Mouse (Mus musculus) liver, embryonic 13.5 days (tissue): ENCODE results near the gene Bsg. TPM values are rescaled to one million over a fixed set of nuclear protein-coding genes. Genes with fewer than 3 reads are reported as not detected.
"Not testable (repeated sequence)": the region's sequence is repeated elsewhere in the genome, so short reads cannot be mapped to it uniquely, and the experiment has no call there.

Source experiments
- ATAC-seq: fragments of 200-750 bp; cut with Nextera tagmentation; 2 replicates; pipeline ENCODE4 v1.8.0; 2017; ENCODE audit warnings: low read depth, mild to moderate bottlenecking, moderate number of reproducible peaks, moderate library complexity
- DNase-seq: peaks from one replicate; pipeline ENCODE4 v3.0.0; 2022
- H3K27ac ChIP-seq: fragments of 300-500 bp; sonication (generic); 2 replicates; pipeline ENCODE4 v1.5.1; 2015; ENCODE audit warnings: moderate library complexity, mild to moderate bottlenecking, inconsistent platforms
- H3K27me3 ChIP-seq: fragments of 300-500 bp; sonication (generic); 2 replicates; pipeline ENCODE4 v1.6.1; 2015; ENCODE audit warnings: mild to moderate bottlenecking, inconsistent platforms
- H3K36me3 ChIP-seq: fragments of 300-500 bp; sonication (generic); 2 replicates; pipeline ENCODE4 v1.6.1; 2015; ENCODE audit warnings: mild to moderate bottlenecking, inconsistent platforms
- H3K4me1 ChIP-seq: fragments of 300-500 bp; sonication (generic); replicated peaks from 2 replicates; pipeline ENCODE4 v1.6.1; 2015; ENCODE audit warnings: inconsistent platforms
- H3K4me2 ChIP-seq: fragments of 300-500 bp; sonication (generic); 2 replicates; pipeline ENCODE4 v1.6.1; 2015; ENCODE audit warnings: inconsistent platforms, mild to moderate bottlenecking, moderate library complexity
- H3K4me3 ChIP-seq: fragments of 300-500 bp; sonication (generic); replicated peaks from 2 replicates; pipeline ENCODE4 v1.5.1; 2015; ENCODE audit warnings: mild to moderate bottlenecking, inconsistent platforms
- H3K9ac ChIP-seq: fragments of 300-500 bp; sonication (generic); 2 replicates; pipeline ENCODE4 v1.6.1; 2015; ENCODE audit warnings: mild to moderate bottlenecking, inconsistent platforms
- H3K9me3 ChIP-seq: fragments of 300-500 bp; sonication (generic); replicated peaks from 2 replicates; pipeline ENCODE4 v1.6.1; 2016; ENCODE audit warnings: inconsistent platforms
- WGBS: fragments of 180-500 bp; shearing (Covaris S2); methylation state at CpG from one replicate; pipeline ENCODE4 v1.1.7; 2015; ENCODE audit not compliant: insufficient replicate concordance; 5-methylcytosine and 5-hydroxymethylcytosine counted together
- polyA plus RNA-seq: library from polyadenylated mRNA; unstranded; fragments of >200 nt; fragmentation: Nextera tagmentation; extraction: Ambion mirVana; gene quantifications from 2 replicates; pipeline ENCODE4 v1.2.1, GENCODE M21; 2015

The Bsg gene
- polyA plus RNA-seq, 1 experiment from 2014 or later, result 903 TPM

DNA sequence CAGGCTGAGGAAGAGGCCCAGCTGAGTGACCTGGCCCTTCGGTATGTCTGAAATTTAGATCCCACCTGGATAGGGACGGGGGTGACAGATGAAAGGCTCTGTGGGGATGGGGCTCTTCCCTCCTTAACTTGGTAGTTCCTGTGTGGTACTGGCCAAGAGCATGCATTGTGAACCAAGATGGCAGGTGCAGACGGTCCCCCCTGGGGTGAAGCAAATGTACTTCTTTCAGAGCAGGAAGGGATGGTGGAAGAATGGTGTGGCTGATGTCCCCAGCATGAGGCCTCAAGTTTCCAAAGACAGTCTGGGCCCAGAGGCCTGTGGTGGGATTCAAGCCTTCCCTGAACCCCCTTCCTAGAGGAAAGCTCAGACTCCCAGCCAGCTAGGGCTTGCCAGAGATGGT, 51.6 kb downstream of the Bsg start:
- DNase-seq (no peak), ATAC-seq (no peak)
- WGBS, result 79% methylated on average over 3 of the region's 3 CpGs
- no peaks in the 10 kb centered on the region for H3K9me3 ChIP-seq
- peaks cover 12% of the 10 kb centered on the region for H3K4me1 ChIP-seq
- no peak overlapping the region for H3K27ac ChIP-seq
- peaks cover 47% of the 10 kb centered on the region for H3K36me3 ChIP-seq
- no peak overlapping the region for H3K4me3 ChIP-seq
- H3K27me3 ChIP-seq, result peaks cover 5% of the 10 kb centered on the region; the same call in 1 of the 2 replicates
- no peak overlapping the region for H3K4me2 ChIP-seq
- H3K9ac ChIP-seq, result no peak overlapping the region

DNA sequence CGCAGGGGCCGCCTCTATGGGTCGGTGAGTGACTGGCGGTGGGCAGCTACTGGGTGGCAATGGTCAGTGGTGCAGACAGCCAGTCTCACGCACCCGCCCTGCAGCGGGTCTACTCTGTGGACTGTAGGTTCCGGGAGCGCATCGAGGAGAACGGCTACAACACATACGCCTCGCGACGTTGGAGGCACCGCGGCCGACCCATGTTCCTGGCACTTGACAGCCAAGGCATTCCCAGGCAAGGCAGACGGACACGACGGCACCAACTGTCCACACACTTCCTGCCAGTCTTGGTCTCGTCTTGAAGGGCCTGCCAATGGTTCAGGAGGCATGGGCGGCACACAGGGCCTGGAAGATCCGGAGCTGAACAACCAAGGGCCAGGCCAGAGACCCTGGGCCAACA, 52.4 kb downstream of the Bsg start:
- Histone ChIP-seq H3K9me3 (no peaks in the 10 kb centered on the region), H3K9ac (no peak overlapping the region), H3K27ac (no peak overlapping the region), H3K4me3 (no peak overlapping the region), H3K4me1 (peaks cover 12% of the 10 kb centered on the region), H3K27me3 (peaks cover 3% of the 10 kb centered on the region; the same call in 1 of the 2 replicates), H3K4me2 (no peak overlapping the region), H3K36me3 (peaks cover 55% of the 10 kb centered on the region)
- no peak for ATAC-seq
- WGBS, result 85% methylated on average over 24 of the region's 24 CpGs
- no peak for DNase-seq

DNA sequence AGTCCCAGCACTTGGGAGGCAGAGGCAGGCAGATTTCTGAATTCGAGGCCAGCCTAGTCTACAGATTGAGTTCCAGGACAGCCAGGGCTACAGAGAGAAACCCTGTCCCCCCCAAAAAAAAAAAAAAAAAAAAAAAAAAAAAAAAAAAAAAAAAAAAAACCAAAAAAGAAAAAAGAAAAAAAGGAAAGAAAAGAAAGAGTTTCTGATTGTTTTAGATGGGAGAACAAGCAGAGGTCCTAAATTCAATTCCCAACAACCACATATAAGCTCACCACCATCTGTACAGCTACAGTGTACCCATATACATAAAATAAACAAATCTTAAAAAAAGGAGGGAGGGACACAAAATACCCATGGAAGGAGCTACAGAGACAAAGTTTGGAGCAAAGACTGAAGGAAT, 55.4 kb downstream of the Bsg start:
- Histone ChIP-seq H3K4me1 (peaks cover 28% of the 10 kb centered on the region), H3K36me3 (peaks cover 79% of the 10 kb centered on the region)
- 68% methylated on average over 1 of the region's 1 CpGs for WGBS
- H3K9ac ChIP-seq, H3K27ac ChIP-seq, H3K9me3 ChIP-seq, H3K4me2 ChIP-seq, DNase-seq, H3K27me3 ChIP-seq, ATAC-seq, H3K4me3 ChIP-seq: not testable (repeated sequence)

DNA sequence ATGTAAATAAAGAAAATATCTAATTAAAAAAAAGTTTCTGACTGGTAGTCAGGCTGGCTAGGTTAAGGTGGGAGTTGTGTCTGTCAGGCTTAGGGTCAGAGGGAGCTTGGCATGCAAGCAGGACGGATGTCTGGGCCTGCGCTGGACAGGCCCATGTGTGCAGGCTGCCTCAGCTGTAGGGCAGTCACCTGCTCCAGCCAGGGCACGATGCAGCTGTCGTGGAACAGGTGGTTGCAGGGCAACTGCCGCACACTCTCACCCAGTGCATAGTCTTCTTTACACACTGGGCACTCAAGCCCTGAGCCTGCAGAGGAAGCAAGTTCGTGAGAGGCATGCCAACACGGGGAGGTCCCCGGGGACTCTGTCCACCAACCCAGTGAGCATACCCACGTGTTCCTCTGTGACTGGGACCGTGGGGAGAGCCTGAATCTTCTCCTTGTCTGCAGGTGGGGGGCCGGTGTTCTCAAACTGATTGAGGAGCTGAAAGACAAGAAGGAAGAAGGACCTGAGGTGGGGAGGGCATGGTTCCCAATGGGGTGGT, 56.4 kb downstream of the Bsg start:
- Histone ChIP-seq H3K27ac (no peak overlapping the region), H3K9me3 (no peaks in the 10 kb centered on the region), H3K4me2 (no peak overlapping the region), H3K4me1 (peaks cover 28% of the 10 kb centered on the region), H3K27me3 (no peaks in the 10 kb centered on the region), H3K4me3 (no peak overlapping the region), H3K9ac (no peak overlapping the region), H3K36me3 (peaks cover 86% of the 10 kb centered on the region)
- ATAC-seq (no peak), DNase-seq (no peak)
- 85% methylated on average over 11 of the region's 11 CpGs for WGBS

Other genes starting within 250 kb of the Bsg start
- not detected in 2 replicates for gene Vmn2r83, start 235.8 kb upstream of the Bsg start, polyA plus RNA-seq
- gene Plpp2, start 170.7 kb upstream of the Bsg start, polyA plus RNA-seq, result 19.9 and 20.0 TPM in 2 replicates
- 11.2 and 11.7 TPM in 2 replicates for gene Mier2, start 149.3 kb upstream of the Bsg start, polyA plus RNA-seq
- gene Theg, start 117.2 kb upstream of the Bsg start, polyA plus RNA-seq, result not detected in 2 replicates
- gene C2cd4c, start 90.5 kb upstream of the Bsg start, polyA plus RNA-seq, result not detected in 2 replicates
- 0.28 and 0.29 TPM in 2 replicates for gene Shc2, start 66.6 kb upstream of the Bsg start, polyA plus RNA-seq
- not detected in 2 replicates for gene Odf3l2, start 58.8 kb upstream of the Bsg start, polyA plus RNA-seq
- gene Madcam1, start 39.9 kb upstream of the Bsg start, polyA plus RNA-seq, result 0.24 and 0.27 TPM in 2 replicates
- gene Tpgs1, start 35.1 kb upstream of the Bsg start, polyA plus RNA-seq, result 25.3 and 27.5 TPM in 2 replicates
- gene Cdc34, start 22.3 kb upstream of the Bsg start, polyA plus RNA-seq, result 164 and 166 TPM in 2 replicates
- 0.22 and 0.32 TPM in 2 replicates for gene Gzmm, start 15.5 kb upstream of the Bsg start, polyA plus RNA-seq
- gene Hcn2, start 12.1 kb downstream of the Bsg start, polyA plus RNA-seq, result not detected in 2 replicates
- gene Polrmt, start 42.1 kb downstream of the Bsg start, polyA plus RNA-seq, result 20.0 and 20.8 TPM in 2 replicates
- gene Fgf22, start 50.6 kb downstream of the Bsg start, polyA plus RNA-seq, result not detected in 2 replicates
- 43.7 and 48.5 TPM in 2 replicates for gene Rnf126, start 62.5 kb downstream of the Bsg start, polyA plus RNA-seq
- gene Fstl3, start 72.8 kb downstream of the Bsg start, polyA plus RNA-seq, result 0.58 and 0.68 TPM in 2 replicates
- 2.6 and 3.2 TPM in 2 replicates for gene Prss57, start 86.5 kb downstream of the Bsg start, polyA plus RNA-seq
- gene Palm, start 89.1 kb downstream of the Bsg start, polyA plus RNA-seq, result 7.1 and 7.4 TPM in 2 replicates
- gene Misp, start 116.5 kb downstream of the Bsg start, polyA plus RNA-seq, result 0.25 and 0.75 TPM in 2 replicates
- 136 and 175 TPM in 2 replicates for gene Ptbp1, start 149.9 kb downstream of the Bsg start, polyA plus RNA-seq
- 54.8 and 64.6 TPM in 2 replicates for gene Prtn3, start 170.0 kb downstream of the Bsg start, polyA plus RNA-seq
- gene Plppr3, start 170.1 kb downstream of the Bsg start, polyA plus RNA-seq, result 5.7 and 5.8 TPM in 2 replicates
- 47.1 and 59.3 TPM in 2 replicates for gene Elane, start 181.8 kb downstream of the Bsg start, polyA plus RNA-seq
- gene Cfd, start 186.4 kb downstream of the Bsg start, polyA plus RNA-seq, result not detected in 2 replicates
- 16.9 and 19.0 TPM in 2 replicates for gene Med16, start 204.4 kb downstream of the Bsg start, polyA plus RNA-seq
- gene Gm26602, start 206.4 kb downstream of the Bsg start, polyA plus RNA-seq, result 11.3 TPM in 1 of 2 replicates, not detected in the other
- 0.19 and 0.28 TPM in 2 replicates for gene Kiss1r, start 212.5 kb downstream of the Bsg start, polyA plus RNA-seq
- gene R3hdm4, start 216.7 kb downstream of the Bsg start, polyA plus RNA-seq, result 63.0 and 63.8 TPM in 2 replicates
- gene Arid3a, start 222.6 kb downstream of the Bsg start, polyA plus RNA-seq, result 5.4 and 5.7 TPM in 2 replicates